Mouse (Mus musculus) A20 (cell line): Measurements from ENCODE around the gene Prl2c1.
"Not testable (repeated sequence)": the region's sequence is repeated elsewhere in the genome, so short reads cannot be mapped to it uniquely, and the experiment has no call there.

Source experiments
- DNase-seq: peaks from one replicate; pipeline ENCODE4 v3.0.0-alpha.2; 2011; ENCODE audit warnings: low read depth, low spot score

The Prl2c1 gene

DNA sequence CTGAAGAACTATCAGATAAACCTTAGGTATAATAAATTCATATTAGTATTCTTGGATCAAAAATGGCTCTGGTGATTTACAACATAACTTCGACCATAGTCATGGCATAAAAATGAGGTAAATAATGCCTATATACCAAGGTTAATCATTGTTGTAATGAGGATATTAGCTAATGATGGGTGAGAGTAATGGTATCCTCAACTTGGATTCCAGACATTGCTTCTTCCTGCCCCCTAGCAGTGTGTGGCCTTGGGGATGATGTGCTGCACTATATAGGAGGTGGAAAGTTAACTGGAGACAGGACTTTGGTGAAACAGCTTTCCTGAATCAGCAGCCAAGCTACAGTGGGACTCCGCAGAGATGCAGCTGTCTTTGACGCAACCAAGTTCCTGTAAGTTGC is at the start of gene Prl2c1:
Gene Prl2c1 (plus strand): TSS at position 301 of the 400 bp plus-strand sequence.
- no peak for DNase-seq

DNA sequence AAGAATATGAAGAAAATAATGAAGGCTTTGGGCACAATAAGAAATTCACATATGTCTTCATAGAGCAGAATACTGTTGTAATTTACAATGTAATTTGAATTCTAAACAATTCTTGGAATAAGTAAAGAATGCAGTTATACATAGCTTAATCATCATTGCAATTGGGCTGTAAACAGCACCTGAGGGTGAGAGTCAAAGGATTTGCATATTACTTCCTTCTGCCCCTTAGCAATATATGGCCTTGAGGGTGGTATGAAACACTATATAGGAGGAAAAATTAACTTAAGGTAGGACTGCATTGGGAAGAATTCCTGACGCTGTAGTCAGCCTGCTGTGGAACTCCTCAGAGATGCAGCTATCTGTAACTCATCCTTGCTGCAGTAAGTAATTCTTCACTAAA is 47.8 kb upstream of the Prl2c1 start, which contains the start of gene Prl2a1:
Gene Prl2a1 (plus strand): TSS at position 301 of the 400 bp plus-strand sequence.
- no peak for DNase-seq

DNA sequence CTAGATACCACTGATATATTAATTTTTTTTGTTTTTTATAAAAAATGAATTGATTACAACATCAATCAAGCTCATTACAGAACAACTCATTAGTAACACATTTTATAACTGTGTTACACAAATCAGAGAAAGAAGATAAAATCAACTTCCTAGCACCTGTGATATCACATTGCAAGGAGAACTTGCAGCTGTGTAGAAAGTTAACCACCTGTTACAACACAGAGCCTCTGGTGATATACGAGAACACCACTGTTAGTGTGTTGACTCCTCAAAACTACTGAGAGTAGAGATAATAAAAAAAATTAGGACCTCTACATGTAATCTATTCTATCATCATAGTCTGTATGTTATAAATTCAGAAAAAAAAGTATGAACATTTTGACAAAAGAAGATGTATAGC is 46.4 kb upstream of the Prl2c1 start:
- no peak for DNase-seq

GRCm38 (mm10) chr13:27904236-27904635 is 55.1 kb downstream of the Prl2c1 start:
- DNase-seq: not testable (repeated sequence)
